Mouse (Mus musculus): ENCODE measurements around the gene Dsp. TPM values are rescaled to one million over a fixed set of nuclear protein-coding genes. Genes with fewer than 3 reads are reported as not detected.

Gene Dsp
- total and polyA plus RNA-seq, 3 experiments: 0.17 TPM; not detected in 2

DNA sequence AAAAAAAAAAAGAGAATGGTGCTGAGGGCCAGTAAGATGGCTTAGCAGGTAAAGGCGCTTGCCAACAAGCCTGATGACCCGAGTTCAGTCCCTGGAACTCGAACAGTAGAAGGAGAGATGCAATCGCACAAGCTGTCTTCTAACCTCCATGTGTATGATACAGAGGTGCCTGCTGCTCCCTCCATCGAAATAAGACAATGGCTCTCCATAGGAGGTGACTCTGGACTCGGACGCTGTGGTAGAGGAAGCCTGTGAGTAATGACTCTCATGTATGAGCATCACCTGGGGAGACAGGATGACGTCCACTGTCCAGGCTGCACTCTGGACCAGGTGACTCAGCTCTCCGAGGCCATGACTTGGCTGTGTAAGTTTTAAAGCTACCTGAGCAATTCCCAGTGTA lies 21.0 kb upstream of the Dsp start:
- no peaks in the 10 kb centered on the region for H3K9me3 ChIP-seq (replicated peaks; ENCODE audit: low read length)
- H3K36me3 ChIP-seq (replicated peaks in 1 of 2; ENCODE audit: control insufficient read depth in 1 of 2, insufficient read depth in 1 of 2, low read length in 1 of 2): no peaks in the 10 kb centered on the region
- no peak overlapping the region for H3K4me2 ChIP-seq (ENCODE audit: insufficient read depth, low read depth, poor library complexity, severe bottlenecking)
- H3K27ac ChIP-seq (ENCODE audit: insufficient read depth, low read depth): no peak overlapping the region
- no peak for DNase-seq (ENCODE audit: extremely low read depth)
- H3K9ac ChIP-seq (ENCODE audit: insufficient read depth, low read depth): no peak overlapping the region
- no peak for TF ChIP-seq PAX5 (IDR thresholded peaks at IDR 0.05; ENCODE audit: low read length)
- TF ChIP-seq USF2 (conservative IDR thresholded peaks at IDR 0.05; ENCODE audit: low read depth, low read length): no peak
- TF ChIP-seq RAD21 (IDR thresholded peaks at IDR 0.05; ENCODE audit: low read depth, low read length): no peak
- no peak for TF ChIP-seq ZMIZ1 (IDR thresholded peaks at IDR 0.05; ENCODE audit: low read depth, low read length)
- TF ChIP-seq RCOR1 (conservative IDR thresholded peaks at IDR 0.05; ENCODE audit: low read depth, low read length): no peak
- no peak for TF ChIP-seq MEF2A (IDR thresholded peaks at IDR 0.05; ENCODE audit: borderline replicate concordance, low read depth, low read length)
- no peak for TF ChIP-seq ZC3H11A (IDR thresholded peaks at IDR 0.05; ENCODE audit: low read depth, low read length)
- TF ChIP-seq CHD2 (IDR thresholded peaks at IDR 0.05; ENCODE audit: low read length): no peak
- no peak for TF ChIP-seq UBTF (IDR thresholded peaks at IDR 0.05; ENCODE audit: low read depth, low read length)
- no peak for TF ChIP-seq CTCF (conservative IDR thresholded peaks at IDR 0.05 in 1 of 2, IDR thresholded peaks at IDR 0.05 in 1 of 2; ENCODE audit: low read depth in 2 of 2, low read length in 2 of 2)
- TF ChIP-seq TCF12 (IDR thresholded peaks at IDR 0.05; ENCODE audit: low read depth, low read length): no peak
- in situ Hi-C loops (cut with MboI; ENCODE audit: low pct_ligation_motif_present, low pct_unique_long_range_greater_than_20kb, low sequenced_read_pairs) (no loop called here), dilution Hi-C loops (cut with MboI; ENCODE audit: extremely low pct_ligation_motif_present, extremely low pct_unique_long_range_greater_than_20kb, low sequenced_read_pairs) (no loop called here)
- no peaks in the 10 kb centered on the region for H3K4me1 ChIP-seq (ENCODE audit: control insufficient read depth in 1 of 2, insufficient read depth in 2 of 2)
- no peaks in the 10 kb centered on the region for H3K27me3 ChIP-seq (replicated peaks)
- H3K4me3 ChIP-seq (replicated peaks in 1 of 3; ENCODE audit: low read depth in 2 of 3, low read length in 2 of 3, poor library complexity in 1 of 3): no peak overlapping the region
- H3K79me2 ChIP-seq (replicated peaks; ENCODE audit: control insufficient read depth, extremely low read depth, insufficient read depth, poor library complexity, severe bottlenecking): no peaks in the 10 kb centered on the region

DNA sequence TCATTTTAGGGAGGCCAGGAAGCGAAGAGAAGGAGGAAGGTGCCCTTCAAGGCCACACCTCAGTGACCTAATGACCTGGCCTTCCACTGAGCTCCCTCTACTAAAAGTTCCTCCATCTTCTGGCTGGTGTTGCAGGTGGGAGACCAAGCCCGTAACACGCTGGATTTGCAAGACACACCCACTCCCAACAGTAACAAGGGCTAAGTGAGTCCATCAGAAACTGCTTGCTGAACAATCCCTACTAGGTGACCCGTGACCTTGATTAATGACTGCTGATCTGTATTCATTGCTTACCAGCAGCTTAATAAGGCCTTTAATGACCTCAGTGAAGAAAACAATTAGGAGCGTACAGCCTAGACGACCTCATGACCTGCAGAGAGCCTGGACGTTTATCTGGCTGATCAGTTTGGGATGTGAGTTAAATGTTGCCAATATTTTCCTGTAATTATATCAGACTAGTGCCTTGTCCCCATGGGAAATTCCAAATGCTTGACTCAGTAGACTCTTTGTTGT lies 18.0 kb upstream of the Dsp start:
- H3K9me3 ChIP-seq (replicated peaks; ENCODE audit: low read length): no peaks in the 10 kb centered on the region
- TF ChIP-seq GABPA (IDR thresholded peaks at IDR 0.05; ENCODE audit: insufficient replicate concordance, low read depth, low read length) (no peak), MAZ (IDR thresholded peaks at IDR 0.05; ENCODE audit: low read depth, low read length) (no peak), MAX (IDR thresholded peaks at IDR 0.05; ENCODE audit: low read length) (no peak)
- H3K4me1 ChIP-seq (ENCODE audit: control insufficient read depth in 1 of 2, insufficient read depth in 2 of 2): no peaks in the 10 kb centered on the region
- no peak overlapping the region for H3K4me3 ChIP-seq (replicated peaks in 1 of 3; ENCODE audit: low read depth in 2 of 3, low read length in 2 of 3, poor library complexity in 1 of 3)
- no peak for DNase-seq (ENCODE audit: extremely low read depth)
- no peaks in the 10 kb centered on the region for H3K36me3 ChIP-seq (replicated peaks in 1 of 2; ENCODE audit: control insufficient read depth in 1 of 2, insufficient read depth in 1 of 2, low read length in 1 of 2)
- no peaks in the 10 kb centered on the region for H3K79me2 ChIP-seq (replicated peaks; ENCODE audit: control insufficient read depth, extremely low read depth, insufficient read depth, poor library complexity, severe bottlenecking)
- no peak overlapping the region for H3K9ac ChIP-seq (ENCODE audit: insufficient read depth, low read depth)
- H3K4me2 ChIP-seq (ENCODE audit: insufficient read depth, low read depth, poor library complexity, severe bottlenecking): no peak overlapping the region
- no peak overlapping the region for H3K27ac ChIP-seq (ENCODE audit: insufficient read depth, low read depth)
- dilution Hi-C loops (cut with MboI; ENCODE audit: extremely low pct_ligation_motif_present, extremely low pct_unique_long_range_greater_than_20kb, low sequenced_read_pairs): no loop called here
- in situ Hi-C loops (cut with MboI; ENCODE audit: low pct_ligation_motif_present, low pct_unique_long_range_greater_than_20kb, low sequenced_read_pairs): no loop called here
- H3K27me3 ChIP-seq (replicated peaks): no peaks in the 10 kb centered on the region

DNA sequence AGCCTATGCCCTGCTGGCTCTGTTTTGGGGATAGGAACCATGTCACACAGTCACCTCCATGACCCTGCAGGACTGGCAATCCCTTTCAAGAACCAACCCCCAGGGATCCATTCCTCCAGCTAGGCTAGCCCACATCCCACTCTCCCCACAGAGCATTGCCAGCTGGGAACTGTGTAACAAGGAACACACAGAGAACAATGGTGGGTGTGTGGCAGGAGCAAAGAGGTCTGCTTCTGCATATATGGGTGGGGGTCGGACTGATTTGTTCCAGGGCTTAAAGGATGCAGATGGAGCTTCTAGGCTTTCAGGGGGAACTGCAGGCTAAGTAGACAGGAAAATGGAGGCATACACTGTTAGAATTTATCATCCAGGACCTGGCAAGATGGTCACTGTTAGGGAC lies 10.6 kb upstream of the Dsp start:
- no peaks in the 10 kb centered on the region for H3K79me2 ChIP-seq (replicated peaks; ENCODE audit: control insufficient read depth, extremely low read depth, insufficient read depth, poor library complexity, severe bottlenecking)
- in situ Hi-C loops (cut with MboI; ENCODE audit: low pct_ligation_motif_present, low pct_unique_long_range_greater_than_20kb, low sequenced_read_pairs): no loop called here
- H3K4me3 ChIP-seq (replicated peaks in 1 of 3; ENCODE audit: low read depth in 2 of 3, low read length in 2 of 3, poor library complexity in 1 of 3): no peak overlapping the region
- H3K27me3 ChIP-seq (replicated peaks): no peaks in the 10 kb centered on the region
- dilution Hi-C loops (cut with MboI; ENCODE audit: extremely low pct_ligation_motif_present, extremely low pct_unique_long_range_greater_than_20kb, low sequenced_read_pairs): no loop called here
- TF ChIP-seq POLR2A (IDR thresholded peaks at IDR 0.05; ENCODE audit: low read depth, low read length) (no peak), MXI1 (IDR thresholded peaks at IDR 0.05; ENCODE audit: low read depth, low read length) (no peak), E2F4 (IDR thresholded peaks at IDR 0.05; ENCODE audit: insufficient replicate concordance, low read depth, low read length) (no peak), RCOR1 (conservative IDR thresholded peaks at IDR 0.05; ENCODE audit: low read depth, low read length) (no peak), MYC (IDR thresholded peaks at IDR 0.05; ENCODE audit: low read depth, low read length) (no peak), MAZ (IDR thresholded peaks at IDR 0.05; ENCODE audit: low read depth, low read length) (no peak), UBTF (IDR thresholded peaks at IDR 0.05; ENCODE audit: low read depth, low read length) (no peak), KAT2A (IDR thresholded peaks at IDR 0.05; ENCODE audit: insufficient replicate concordance, low read length) (no peak), USF1 (IDR thresholded peaks at IDR 0.05; ENCODE audit: low read depth, low read length) (no peak), BHLHE40 (IDR thresholded peaks at IDR 0.05; ENCODE audit: low read depth, low read length) (no peak), CHD1 (IDR thresholded peaks at IDR 0.05; ENCODE audit: low read depth, low read length) (no peak), ETS1 (conservative IDR thresholded peaks at IDR 0.05; ENCODE audit: low read depth, low read length) (no peak)
- H3K9me3 ChIP-seq (replicated peaks; ENCODE audit: low read length): no peaks in the 10 kb centered on the region
- no peak overlapping the region for H3K9ac ChIP-seq (ENCODE audit: insufficient read depth, low read depth)
- no peak for DNase-seq (ENCODE audit: extremely low read depth)
- no peaks in the 10 kb centered on the region for H3K36me3 ChIP-seq (replicated peaks in 1 of 2; ENCODE audit: control insufficient read depth in 1 of 2, insufficient read depth in 1 of 2, low read length in 1 of 2)
- H3K4me1 ChIP-seq (ENCODE audit: control insufficient read depth in 1 of 2, insufficient read depth in 2 of 2): peaks cover 0 to 4% of the 10 kb centered on the region in 2 experiments; a peak in 1 of 4 replicates
- no peak overlapping the region for H3K4me2 ChIP-seq (ENCODE audit: insufficient read depth, low read depth, poor library complexity, severe bottlenecking)
- no peak overlapping the region for H3K27ac ChIP-seq (ENCODE audit: insufficient read depth, low read depth)

Data from CH12.LX (cell line).